Mouse (Mus musculus): ENCODE measurements at regions not wholly inside any gene's neighbourhood (a gene's known extent, or its start where the extent isn't known, plus 50 kb on each side); places are given as distances from the start of the nearest gene placed in this dataset.

DNA sequence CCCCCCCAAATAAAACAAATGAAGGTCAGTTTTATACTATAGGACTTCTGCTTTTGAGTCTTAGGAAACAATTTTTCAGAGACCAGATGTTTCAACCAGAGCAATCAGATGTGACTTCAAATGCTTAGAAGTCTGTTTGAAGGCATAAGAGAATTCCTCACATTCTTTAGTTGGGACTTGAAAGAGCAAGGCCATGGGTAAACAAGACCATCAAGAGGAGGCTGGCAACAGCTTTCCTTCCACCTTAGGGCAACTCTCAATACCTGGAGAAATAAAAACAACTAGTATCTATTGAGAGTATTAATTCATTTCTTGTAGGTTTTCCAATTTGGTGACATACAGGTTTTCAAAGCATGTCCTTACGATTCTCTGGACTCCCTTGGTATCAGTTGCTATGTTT lies 381.8 kb upstream of the Zfp462 start:
- no peak overlapping the region for H3K27ac ChIP-seq
- WGBS: 89% methylated on average over 1 of the region's 1 CpGs
- no peak for ATAC-seq (replicated peaks; ENCODE audit: low FRiP score, low read depth)

DNA sequence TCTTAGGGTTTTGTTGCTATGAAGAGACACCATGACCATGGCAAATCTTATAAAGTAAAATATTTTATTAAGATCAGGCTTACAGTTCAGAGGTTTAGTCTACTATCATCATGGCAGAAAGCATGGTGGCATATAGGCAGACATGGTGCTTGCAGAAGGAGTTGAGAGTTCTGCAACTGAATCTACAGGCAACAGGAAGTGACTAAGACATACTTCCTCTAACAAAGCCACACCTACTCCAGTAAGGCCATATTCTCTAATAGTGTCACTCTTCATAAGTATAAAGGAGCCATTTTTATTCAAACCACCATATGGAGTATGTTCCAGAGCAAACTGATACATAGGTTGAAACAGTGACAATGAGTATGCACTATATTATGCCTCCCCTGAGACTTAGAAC lies 371.7 kb upstream of the Zfp462 start:
- Histone ChIP-seq H3K27me3 (ENCODE audit: insufficient read depth, low read length) (no peaks in the 10 kb centered on the region), H3K9me3 (replicated peaks; ENCODE audit: low read length) (no peaks in the 10 kb centered on the region), H3K9ac (ENCODE audit: low read depth, low read length) (no peak overlapping the region), H3K27ac (no peak overlapping the region), H3K4me1 (replicated peaks; ENCODE audit: insufficient read depth, low read length) (no peaks in the 10 kb centered on the region), H3K36me3 (ENCODE audit: insufficient read depth, low read length) (no peaks in the 10 kb centered on the region), H3K4me2 (ENCODE audit: low read length) (no peak overlapping the region), H3K4me3 (replicated peaks; ENCODE audit: low read depth, low read length) (no peak overlapping the region)
- ATAC-seq (replicated peaks; ENCODE audit: low FRiP score, low read depth) (no peak), DNase-seq (ENCODE audit: low spot score) (no peak)
- no peak for TF ChIP-seq CTCF (IDR thresholded peaks at IDR 0.05; ENCODE audit: low read depth)

More for the DNA sequence above, 381.8 kb upstream of the Zfp462 start:
- Histone ChIP-seq H3K4me2 (ENCODE audit: low read length) (no peak overlapping the region), H3K4me3 (replicated peaks; ENCODE audit: low read depth, low read length) (no peak overlapping the region), H3K36me3 (ENCODE audit: insufficient read depth, low read length) (no peaks in the 10 kb centered on the region), H3K4me1 (replicated peaks; ENCODE audit: insufficient read depth, low read length) (no peaks in the 10 kb centered on the region), H3K9ac (ENCODE audit: low read depth, low read length) (no peak overlapping the region), H3K9me3 (replicated peaks; ENCODE audit: low read length) (no peaks in the 10 kb centered on the region), H3K27me3 (ENCODE audit: insufficient read depth, low read length) (no peaks in the 10 kb centered on the region)
- no peak for DNase-seq (ENCODE audit: low spot score)
- no peak for TF ChIP-seq CTCF (IDR thresholded peaks at IDR 0.05; ENCODE audit: low read depth)

DNA sequence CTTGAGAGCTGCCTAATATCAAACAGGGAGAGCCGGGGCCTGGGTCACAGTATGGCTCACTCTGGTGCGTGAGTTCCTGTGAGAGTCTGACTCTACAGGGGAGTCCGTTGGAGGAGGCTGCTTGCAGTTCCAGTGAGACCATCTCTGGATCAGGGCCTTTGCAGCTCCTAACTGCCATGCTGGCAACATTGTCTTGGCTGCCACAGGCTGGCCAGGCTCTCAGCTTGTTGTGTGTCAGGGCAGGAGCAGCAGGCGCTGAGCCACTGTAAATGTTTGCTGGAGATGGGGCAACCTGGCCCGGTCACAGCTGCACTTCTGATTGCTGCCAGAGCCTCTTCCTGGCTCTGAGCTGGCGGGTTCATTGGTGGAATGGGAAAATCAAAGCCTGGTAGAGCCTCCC lies 357.7 kb upstream of the Zfp462 start:
- no peak for DNase-seq (ENCODE audit: low spot score)
- H3K27ac ChIP-seq: no peak overlapping the region
- H3K9me3 ChIP-seq (replicated peaks; ENCODE audit: low read length): no peaks in the 10 kb centered on the region
- WGBS: 83% methylated on average over 6 of the region's 6 CpGs
- no peaks in the 10 kb centered on the region for H3K27me3 ChIP-seq (ENCODE audit: insufficient read depth, low read length)
- no peak overlapping the region for H3K4me2 ChIP-seq (ENCODE audit: low read length)
- no peaks in the 10 kb centered on the region for H3K4me1 ChIP-seq (replicated peaks; ENCODE audit: insufficient read depth, low read length)
- no peak overlapping the region for H3K4me3 ChIP-seq (replicated peaks; ENCODE audit: low read depth, low read length)
- H3K36me3 ChIP-seq (ENCODE audit: insufficient read depth, low read length): no peaks in the 10 kb centered on the region
- no peak for ATAC-seq (replicated peaks; ENCODE audit: low FRiP score, low read depth)
- TF ChIP-seq CTCF (IDR thresholded peaks at IDR 0.05; ENCODE audit: low read depth): no peak
- H3K9ac ChIP-seq (ENCODE audit: low read depth, low read length): no peak overlapping the region

DNA sequence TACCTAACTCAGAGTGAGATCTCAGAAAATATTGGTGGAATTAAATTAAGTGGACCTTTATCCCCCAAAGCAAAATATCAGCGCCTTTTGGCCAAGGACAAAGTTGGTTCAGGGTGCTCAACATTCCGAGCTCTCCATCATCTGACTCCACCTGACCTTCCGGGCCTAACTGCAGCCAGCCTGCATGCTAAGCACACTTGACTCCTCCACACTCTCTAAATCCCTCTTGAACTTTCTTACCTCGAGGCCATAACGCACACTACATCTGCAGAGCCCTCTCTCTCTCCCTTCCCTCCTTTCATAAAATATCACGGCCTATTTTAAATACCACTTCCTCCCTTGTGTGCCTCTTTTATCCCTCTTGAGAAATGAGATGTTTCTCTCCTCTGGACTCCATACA lies 356.1 kb upstream of the Zfp462 start:
- Histone ChIP-seq H3K9me3 (replicated peaks; ENCODE audit: low read length) (no peaks in the 10 kb centered on the region), H3K27me3 (ENCODE audit: insufficient read depth, low read length) (no peaks in the 10 kb centered on the region), H3K4me2 (ENCODE audit: low read length) (no peak overlapping the region), H3K4me3 (replicated peaks; ENCODE audit: low read depth, low read length) (no peak overlapping the region), H3K4me1 (replicated peaks; ENCODE audit: insufficient read depth, low read length) (no peaks in the 10 kb centered on the region), H3K27ac (no peak overlapping the region), H3K36me3 (ENCODE audit: insufficient read depth, low read length) (no peaks in the 10 kb centered on the region), H3K9ac (ENCODE audit: low read depth, low read length) (no peak overlapping the region)
- DNase-seq (ENCODE audit: low spot score) (no peak), ATAC-seq (replicated peaks; ENCODE audit: low FRiP score, low read depth) (no peak)
- TF ChIP-seq CTCF (IDR thresholded peaks at IDR 0.05; ENCODE audit: low read depth): no peak
- 67% methylated on average over 6 of the region's 6 CpGs for WGBS

DNA sequence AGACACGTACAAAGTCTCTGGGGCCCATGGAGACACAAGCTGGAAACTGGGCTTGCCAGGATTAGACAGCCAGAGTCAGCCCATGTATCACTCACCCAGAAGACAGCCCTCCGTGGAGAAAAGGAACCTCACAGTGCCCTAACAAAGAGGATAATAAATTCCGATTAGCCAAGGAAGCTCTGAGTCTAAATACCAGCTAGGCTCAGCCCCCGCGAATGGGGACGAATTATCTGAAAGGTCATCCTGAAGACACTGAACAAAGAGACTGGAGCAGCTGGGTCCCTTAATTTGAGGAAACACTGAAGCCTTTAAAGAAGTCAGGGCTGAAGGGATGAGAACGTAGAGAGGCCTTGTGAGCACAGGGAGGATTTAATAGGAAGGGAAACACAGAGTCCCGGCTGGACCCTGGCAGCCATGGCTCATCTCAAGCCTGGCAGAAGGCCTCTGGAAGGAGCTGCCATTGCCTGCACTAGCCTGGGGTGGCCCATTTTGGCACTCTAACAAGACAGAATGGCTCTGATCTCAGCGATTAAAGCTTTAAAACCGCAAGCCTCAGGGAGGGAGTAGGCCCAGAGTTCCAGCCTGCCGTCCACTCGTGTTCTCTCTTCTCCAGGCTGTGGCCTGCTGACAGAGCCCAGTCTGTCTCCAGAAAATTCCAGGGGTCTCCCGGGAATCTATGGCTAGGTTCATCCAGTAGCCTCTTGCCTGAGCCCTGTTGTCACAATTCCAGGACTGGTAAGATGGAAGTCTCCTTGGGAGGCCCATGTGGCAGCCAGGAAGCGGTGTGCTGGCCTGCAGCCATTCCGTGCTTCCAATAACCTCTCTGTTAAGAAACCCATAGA lies 343.0 kb upstream of the Zfp462 start:
- Histone ChIP-seq H3K9ac (ENCODE audit: low read depth, low read length) (no peak overlapping the region), H3K4me3 (replicated peaks; ENCODE audit: low read depth, low read length) (no peak overlapping the region), H3K36me3 (ENCODE audit: insufficient read depth, low read length) (no peaks in the 10 kb centered on the region), H3K4me1 (replicated peaks; ENCODE audit: insufficient read depth, low read length) (no peaks in the 10 kb centered on the region), H3K27ac (no peak overlapping the region), H3K9me3 (replicated peaks; ENCODE audit: low read length) (no peaks in the 10 kb centered on the region), H3K27me3 (ENCODE audit: insufficient read depth, low read length) (no peaks in the 10 kb centered on the region), H3K4me2 (ENCODE audit: low read length) (no peak overlapping the region)
- ATAC-seq (replicated peaks; ENCODE audit: low FRiP score, low read depth) (no peak), DNase-seq (ENCODE audit: low spot score) (peak; percentile 72)
- 51% methylated on average over 15 of the region's 15 CpGs for WGBS
- no peak for TF ChIP-seq CTCF (IDR thresholded peaks at IDR 0.05; ENCODE audit: low read depth)

DNA sequence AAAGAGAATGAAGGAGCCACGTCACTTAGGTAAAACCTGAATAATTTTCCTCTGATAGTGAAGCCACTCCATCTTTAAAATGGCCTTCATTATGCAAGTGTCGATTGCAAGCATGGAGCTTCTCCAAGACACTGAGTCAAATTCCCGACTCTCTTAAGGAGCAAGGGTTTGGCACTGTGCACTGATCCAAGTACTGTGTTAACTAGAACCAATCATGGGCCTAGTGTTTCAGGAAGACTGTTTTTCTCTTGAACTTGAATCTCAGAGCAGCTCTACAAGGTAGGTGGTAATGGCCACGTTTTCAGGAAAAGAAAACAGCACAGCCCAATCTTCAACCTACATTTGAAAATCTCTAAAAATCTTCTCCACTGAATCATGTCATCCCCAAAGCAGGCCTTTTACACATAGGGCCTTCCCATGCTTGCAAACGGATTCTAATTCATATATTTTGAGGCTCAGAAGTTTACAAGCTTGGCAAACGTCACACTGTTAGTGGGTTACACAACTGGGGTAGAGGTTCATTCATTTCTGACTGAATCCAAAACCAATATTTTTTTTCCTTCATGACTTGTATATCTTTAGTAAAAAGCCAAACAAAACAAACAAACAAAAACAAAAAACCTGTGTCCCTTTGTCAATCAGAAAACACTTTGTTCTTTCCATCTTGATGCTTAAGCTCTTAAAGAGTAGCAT lies 342.2 kb upstream of the Zfp462 start:
- ATAC-seq (replicated peaks; ENCODE audit: low FRiP score, low read depth) (no peak), DNase-seq (ENCODE audit: low spot score) (no peak)
- WGBS: 80% methylated on average over 6 of the region's 6 CpGs
- Histone ChIP-seq H3K4me2 (ENCODE audit: low read length) (no peak overlapping the region), H3K9ac (ENCODE audit: low read depth, low read length) (no peak overlapping the region), H3K27me3 (ENCODE audit: insufficient read depth, low read length) (no peaks in the 10 kb centered on the region), H3K9me3 (replicated peaks; ENCODE audit: low read length) (no peaks in the 10 kb centered on the region), H3K36me3 (ENCODE audit: insufficient read depth, low read length) (no peaks in the 10 kb centered on the region), H3K27ac (no peak overlapping the region), H3K4me3 (replicated peaks; ENCODE audit: low read depth, low read length) (no peak overlapping the region), H3K4me1 (replicated peaks; ENCODE audit: insufficient read depth, low read length) (no peaks in the 10 kb centered on the region)
- no peak for TF ChIP-seq CTCF (IDR thresholded peaks at IDR 0.05; ENCODE audit: low read depth)
